Mouse (Mus musculus) heart, embryonic 15.5 days (tissue): Measurements from ENCODE around the gene Clec4a2. TPM values are rescaled to one million over a fixed set of nuclear protein-coding genes. Genes with fewer than 3 reads are reported as not detected.
"Not testable (repeated sequence)": the region's sequence is repeated elsewhere in the genome, so short reads cannot be mapped to it uniquely, and the experiment has no call there.

Source experiments
- ATAC-seq: fragments of 200-750 bp; cut with Nextera tagmentation; replicated peaks from 2 replicates; pipeline ENCODE4 v1.8.0; 2017; ENCODE audit warnings: low read depth, moderate TSS enrichment; ENCODE audit not compliant: insufficient number of reproducible peaks, insufficient read depth, low FRiP score
- H3K27ac ChIP-seq: fragments of 300-500 bp; sonication (generic); 2 replicates; pipeline ENCODE4 v1.5.1; 2015; ENCODE audit warnings: mild to moderate bottlenecking, inconsistent platforms
- H3K27me3 ChIP-seq: fragments of 300-500 bp; sonication (generic); 2 replicates; pipeline ENCODE4 v1.6.1; 2015; ENCODE audit warnings: inconsistent platforms
- H3K36me3 ChIP-seq: fragments of 300-500 bp; sonication (generic); 2 replicates; pipeline ENCODE4 v1.6.1; 2015; ENCODE audit warnings: mild to moderate bottlenecking, inconsistent platforms
- H3K4me1 ChIP-seq: fragments of 300-500 bp; sonication (generic); replicated peaks from 2 replicates; pipeline ENCODE4 v1.6.1; 2015; ENCODE audit warnings: inconsistent platforms
- H3K4me2 ChIP-seq: fragments of 300-500 bp; sonication (generic); 2 replicates; pipeline ENCODE4 v1.6.1; 2015; ENCODE audit warnings: inconsistent platforms, mild to moderate bottlenecking, moderate library complexity
- H3K4me3 ChIP-seq: fragments of 300-500 bp; sonication (generic); 2 replicates; pipeline ENCODE4 v1.5.1; 2015; ENCODE audit warnings: mild to moderate bottlenecking, inconsistent platforms
- H3K9ac ChIP-seq: fragments of 300-500 bp; sonication (generic); 2 replicates; pipeline ENCODE4 v1.6.1; 2015; ENCODE audit warnings: mild to moderate bottlenecking, inconsistent platforms
- H3K9me3 ChIP-seq: fragments of 300-500 bp; sonication (generic); replicated peaks from 2 replicates; pipeline ENCODE4 v1.6.1; 2016; ENCODE audit warnings: inconsistent platforms
- WGBS: fragments of 180-500 bp; shearing (Covaris S2); methylation state at CpG from one replicate; pipeline ENCODE4 v1.1.7; 2015; ENCODE audit warnings: mixed read lengths; 5-methylcytosine and 5-hydroxymethylcytosine counted together
- polyA plus RNA-seq: library from polyadenylated mRNA; unstranded; fragments of >200 nt; fragmentation: Nextera tagmentation; extraction: Ambion mirVana; gene quantifications from 2 replicates; pipeline ENCODE4 v1.2.1, GENCODE M21; 2015

Clec4a2 gene
- 2.3 and 3.2 TPM in 2 replicates for polyA plus RNA-seq

DNA sequence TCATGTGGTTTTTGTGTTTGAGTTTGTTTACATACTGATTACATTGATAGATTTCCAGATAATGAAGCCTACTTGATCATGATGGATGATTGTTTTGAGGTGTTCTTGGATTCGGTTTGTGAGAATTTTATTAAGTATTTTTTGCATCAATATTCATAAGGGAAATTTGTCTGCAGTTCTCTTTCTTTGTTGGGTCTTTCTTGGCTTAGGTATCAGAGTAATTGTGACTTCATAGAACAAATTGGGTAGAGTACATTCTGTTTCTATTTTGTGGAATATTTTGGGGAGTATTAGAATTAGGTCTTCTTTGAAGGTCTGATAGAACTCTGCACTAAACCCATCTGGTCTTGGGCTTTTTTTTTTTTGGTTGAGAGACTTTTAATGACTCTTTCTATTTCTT lies at the start of gene Clec4a2:
Gene Clec4a2 (plus strand): TSS at position 301 of the 400 bp plus-strand sequence.
- H3K4me2 ChIP-seq: not testable (repeated sequence)

DNA sequence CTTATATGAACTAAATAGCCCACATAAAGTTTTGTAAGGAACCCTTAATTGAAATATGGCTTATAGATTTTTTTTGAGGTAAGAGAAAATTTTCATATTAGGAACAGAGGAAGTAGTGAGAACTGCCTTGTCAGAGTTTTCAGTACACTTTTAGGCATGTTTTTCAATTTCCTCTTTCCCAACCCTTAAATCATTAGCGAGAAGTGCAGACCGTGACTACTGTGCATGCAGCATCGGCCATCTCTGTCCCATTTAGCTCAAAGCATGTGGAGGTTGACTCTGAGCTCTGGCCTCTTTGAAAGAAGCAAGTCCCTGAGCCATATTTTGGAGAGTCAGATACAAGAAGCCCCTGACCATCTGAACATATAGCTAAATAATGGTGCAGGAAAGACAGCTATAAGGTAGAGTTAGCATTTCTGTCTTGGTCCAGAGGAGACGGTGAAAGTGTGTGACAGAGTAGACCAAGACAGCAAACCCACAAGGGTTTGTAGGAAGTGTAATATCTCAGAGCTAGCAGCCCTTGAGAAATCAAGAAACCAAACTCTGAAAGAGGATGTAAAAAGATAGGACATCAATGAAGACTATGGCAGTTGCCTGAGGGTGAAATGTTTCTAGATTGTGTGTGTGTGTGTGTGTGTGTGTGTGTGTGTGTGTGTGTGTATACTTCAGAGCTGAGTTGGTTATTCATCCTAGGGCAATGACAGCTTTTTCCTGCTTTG lies 10.9 kb upstream of the Clec4a2 start:
- H3K27me3 ChIP-seq: no peaks in the 10 kb centered on the region
- WGBS: 76% methylated on average over 4 of the region's 4 CpGs
- no peaks in the 10 kb centered on the region for H3K4me1 ChIP-seq
- H3K4me3 ChIP-seq: no peak overlapping the region
- no peak overlapping the region for H3K4me2 ChIP-seq
- H3K36me3 ChIP-seq: no peaks in the 10 kb centered on the region
- no peak overlapping the region for H3K9ac ChIP-seq
- H3K9me3 ChIP-seq: no peaks in the 10 kb centered on the region
- H3K27ac ChIP-seq: no peak overlapping the region
- no peak for ATAC-seq

More for the DNA sequence above, at the start of gene Clec4a2:
- not testable (repeated sequence) for ATAC-seq, H3K36me3 ChIP-seq, H3K9ac ChIP-seq, H3K27me3 ChIP-seq, H3K4me1 ChIP-seq, H3K9me3 ChIP-seq, H3K27ac ChIP-seq, H3K4me3 ChIP-seq
- WGBS: 40% methylated on average over 1 of the region's 1 CpGs

DNA sequence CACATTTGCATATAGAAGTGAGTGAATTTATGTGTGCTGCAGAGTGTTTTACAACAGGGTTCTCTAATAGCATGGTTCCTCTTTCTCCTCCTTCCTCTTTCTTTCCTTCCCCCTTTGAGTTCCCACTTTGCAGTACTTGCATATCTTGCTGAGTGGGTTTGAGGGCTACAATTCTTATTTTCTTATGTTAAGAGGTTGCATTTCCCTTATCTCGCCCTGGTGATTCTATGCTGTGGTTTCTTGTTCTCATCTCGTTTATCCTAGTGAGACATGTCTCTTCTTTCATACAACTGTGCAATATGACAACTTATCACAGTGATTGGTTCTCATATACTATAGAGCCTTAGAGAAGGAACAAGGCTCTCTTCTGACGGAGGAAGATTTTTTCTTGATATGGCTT lies 17.0 kb downstream of the Clec4a2 start:
- no peak for ATAC-seq
- no peaks in the 10 kb centered on the region for H3K9me3 ChIP-seq
- H3K4me3 ChIP-seq: no peak overlapping the region
- no peak overlapping the region for H3K9ac ChIP-seq
- H3K36me3 ChIP-seq: no peaks in the 10 kb centered on the region
- no peak overlapping the region for H3K27ac ChIP-seq
- WGBS: 47% methylated on average over 3 of the region's 3 CpGs
- H3K27me3 ChIP-seq: no peaks in the 10 kb centered on the region
- no peaks in the 10 kb centered on the region for H3K4me1 ChIP-seq
- no peak overlapping the region for H3K4me2 ChIP-seq

DNA sequence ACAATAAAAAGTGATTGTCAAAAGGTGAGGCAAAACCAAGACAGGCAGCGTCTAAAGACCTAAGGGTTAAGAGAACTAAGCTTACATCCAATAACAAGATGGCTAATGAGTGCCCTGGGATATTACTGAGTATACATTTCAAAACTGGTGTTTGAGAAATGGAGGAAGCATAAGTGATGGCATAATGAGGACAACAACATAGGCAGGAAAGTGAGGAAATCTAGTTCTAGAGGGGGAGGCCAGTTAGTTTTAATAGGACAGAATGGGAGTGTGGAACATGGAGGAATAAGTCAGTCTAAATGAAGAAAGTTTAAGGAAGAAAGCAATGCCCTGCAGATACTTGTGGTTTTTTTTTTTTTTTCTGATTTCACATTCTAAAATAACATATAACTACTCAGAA lies 20.9 kb downstream of the Clec4a2 start:
- no peak overlapping the region for H3K4me2 ChIP-seq
- H3K4me1 ChIP-seq: no peaks in the 10 kb centered on the region
- H3K9me3 ChIP-seq: no peaks in the 10 kb centered on the region
- 49% methylated on average over 1 of the region's 1 CpGs for WGBS
- no peak for ATAC-seq
- no peak overlapping the region for H3K4me3 ChIP-seq
- H3K36me3 ChIP-seq: no peaks in the 10 kb centered on the region
- no peak overlapping the region for H3K27ac ChIP-seq
- H3K9ac ChIP-seq: no peak overlapping the region
- no peaks in the 10 kb centered on the region for H3K27me3 ChIP-seq

DNA sequence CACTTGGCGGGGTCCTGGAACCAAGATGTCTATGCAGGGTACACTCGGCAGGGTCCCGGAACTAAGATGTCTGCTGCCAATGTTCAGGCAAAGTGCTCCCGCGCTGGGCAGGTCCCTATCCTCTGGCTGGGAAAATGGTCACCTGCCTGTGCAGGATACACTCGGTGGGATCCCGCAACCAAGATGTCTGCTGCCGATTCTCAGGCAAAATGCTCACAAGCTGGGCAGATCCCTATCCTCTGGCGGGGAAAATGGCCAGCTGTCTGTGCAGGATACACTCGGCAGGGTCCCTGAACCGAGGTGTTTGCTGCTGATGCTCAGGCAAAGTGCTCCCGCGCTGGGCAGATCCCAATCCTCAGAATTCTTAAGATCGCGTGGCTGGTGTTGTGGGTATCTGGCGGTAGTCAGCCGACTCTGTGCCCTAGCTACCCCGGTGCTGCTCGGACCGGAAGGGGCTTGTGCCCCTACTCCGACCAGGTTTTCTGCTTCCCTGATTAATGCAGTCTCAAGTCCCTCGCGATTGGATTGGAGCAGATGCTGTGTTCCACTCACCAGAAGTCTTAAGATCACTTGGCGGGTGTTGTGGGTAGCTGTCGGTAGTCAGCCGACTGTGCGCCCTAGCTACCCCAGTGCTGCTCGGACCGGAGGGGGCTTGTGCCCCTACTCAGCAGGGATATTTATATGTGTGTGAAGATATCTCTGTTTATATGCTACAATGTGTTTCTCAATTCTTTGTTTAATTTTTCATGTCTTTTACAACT lies 31.7 kb downstream of the Clec4a2 start:
- not testable (repeated sequence) for H3K36me3 ChIP-seq, ATAC-seq, H3K4me1 ChIP-seq, H3K9me3 ChIP-seq, H3K27ac ChIP-seq, H3K4me2 ChIP-seq, H3K4me3 ChIP-seq, H3K27me3 ChIP-seq, H3K9ac ChIP-seq
- WGBS: 57% methylated on average over 29 of the region's 29 CpGs

DNA sequence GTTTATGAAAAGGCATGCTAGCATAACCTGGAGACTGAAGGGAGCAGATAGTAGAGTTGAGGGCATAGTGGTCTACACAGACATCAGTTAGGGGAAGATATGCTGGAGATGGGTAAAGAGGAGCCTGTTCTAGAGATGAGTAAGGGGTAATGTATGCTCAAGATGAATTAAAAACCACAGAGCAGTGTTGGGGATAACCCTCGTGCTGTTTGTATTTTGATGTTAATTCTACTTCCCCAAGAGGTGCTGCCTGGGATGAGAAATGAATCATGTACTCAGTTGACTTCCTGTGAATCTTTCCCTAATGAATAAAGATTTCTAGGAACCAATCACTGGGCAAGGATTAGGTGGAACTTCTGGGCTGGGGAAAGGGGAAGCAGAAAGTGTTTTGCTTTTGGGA lies 63.9 kb downstream of the Clec4a2 start:
- Histone ChIP-seq H3K4me2 (no peak overlapping the region), H3K27ac (no peak overlapping the region), H3K4me1 (no peaks in the 10 kb centered on the region), H3K9ac (no peak overlapping the region), H3K9me3 (0 out of 2 replicates have a peak, but pooled peaks cover 4% of the 10 kb centered on the region), H3K27me3 (no peaks in the 10 kb centered on the region), H3K4me3 (no peak overlapping the region), H3K36me3 (no peaks in the 10 kb centered on the region)
- 44% methylated on average over 1 of the region's 1 CpGs for WGBS
- no peak for ATAC-seq

DNA sequence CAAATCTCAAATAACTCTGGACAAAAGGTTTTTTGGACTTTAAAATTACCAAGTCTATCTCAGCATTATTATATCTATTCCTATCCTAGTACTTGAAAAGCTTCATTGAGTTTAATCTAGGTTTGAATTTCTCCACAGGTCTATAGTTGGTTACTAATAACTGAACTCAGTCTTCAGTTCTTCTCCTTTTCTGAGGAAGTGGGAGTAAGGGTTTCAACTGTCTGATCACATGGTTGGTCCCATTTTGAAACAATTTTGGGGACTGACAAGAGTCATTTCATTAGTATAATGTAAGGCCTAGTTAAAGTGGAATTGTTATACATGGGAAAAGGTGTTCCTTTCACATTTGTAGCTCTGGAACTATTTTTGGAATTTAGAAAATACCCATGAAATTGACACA lies 64.8 kb downstream of the Clec4a2 start:
- H3K27me3 ChIP-seq: no peaks in the 10 kb centered on the region
- no peak for ATAC-seq
- no peak overlapping the region for H3K9ac ChIP-seq

DNA sequence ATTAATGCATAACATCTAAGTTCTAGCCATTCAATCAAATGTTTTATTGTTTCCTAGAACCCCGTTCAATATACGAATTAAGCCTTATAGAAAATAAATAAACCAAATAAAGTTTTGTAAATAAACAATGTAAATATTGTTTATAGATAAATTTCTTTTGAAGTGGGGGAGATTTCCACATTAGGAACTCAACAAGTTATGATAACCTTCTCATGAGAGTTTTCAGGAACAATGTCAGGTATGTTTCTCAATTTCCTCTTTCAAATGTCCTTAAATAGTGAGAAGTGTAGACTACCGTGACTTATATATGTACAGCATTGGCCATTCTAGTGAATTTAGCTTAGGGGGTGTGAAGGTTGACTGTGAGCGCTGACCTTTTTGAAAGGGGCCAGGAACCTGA lies 66.4 kb downstream of the Clec4a2 start, which contains the start of gene Clec4b2:
Gene Clec4b2 (plus strand): TSS at position 301 of the 400 bp plus-strand sequence.
- no peak for ATAC-seq
- Histone ChIP-seq H3K27ac (no peak within 1 kb of the TSS), H3K9ac (no peak within 1 kb of the TSS), H3K4me2 (no peak within 1 kb of the TSS), H3K36me3 (no peaks in the 10 kb centered on the region), H3K4me3 (no peak within 1 kb of the TSS), H3K4me1 (no peaks in the 10 kb centered on the region), H3K9me3 (0 out of 2 replicates have a peak, but pooled peaks cover 4% of the 10 kb centered on the region), H3K27me3 (no peaks in the 10 kb centered on the region)
- WGBS: 75% methylated on average over 4 of the region's 4 CpGs

More for the DNA sequence above, 64.8 kb downstream of the Clec4a2 start:
- no peak overlapping the region for H3K4me3 ChIP-seq
- H3K9me3 ChIP-seq: 0 out of 2 replicates have a peak, but pooled peaks cover 4% of the 10 kb centered on the region
- H3K4me1 ChIP-seq: no peaks in the 10 kb centered on the region
- H3K27ac ChIP-seq: no peak overlapping the region
- no peak overlapping the region for H3K4me2 ChIP-seq
- no peaks in the 10 kb centered on the region for H3K36me3 ChIP-seq

DNA sequence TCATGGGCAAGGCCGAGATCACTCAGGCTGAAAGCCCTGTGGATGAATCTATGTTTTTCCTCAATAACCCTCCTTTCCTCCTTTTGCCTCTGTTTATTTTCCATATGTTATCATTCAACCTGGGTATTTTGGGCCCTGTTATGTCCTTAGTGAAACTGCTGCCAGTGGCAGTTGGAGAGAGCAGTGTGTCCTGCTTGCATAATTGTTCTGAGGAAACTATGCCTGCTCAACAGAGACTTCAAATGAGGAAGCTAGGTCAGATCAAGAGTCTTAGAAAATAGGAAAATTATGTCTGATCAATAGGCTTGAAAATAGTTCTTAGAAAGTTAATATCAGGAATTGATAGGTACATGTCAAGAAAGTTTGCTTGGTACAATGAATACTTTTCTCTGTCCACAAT lies 69.3 kb downstream of the Clec4a2 start:
- H3K4me2 ChIP-seq: no peak overlapping the region
- H3K9ac ChIP-seq: no peak overlapping the region
- WGBS: 73% methylated on average over 1 of the region's 1 CpGs
- H3K36me3 ChIP-seq: no peaks in the 10 kb centered on the region
- no peak overlapping the region for H3K27ac ChIP-seq
- no peaks in the 10 kb centered on the region for H3K27me3 ChIP-seq
- H3K9me3 ChIP-seq: 0 out of 2 replicates have a peak, but pooled peaks cover 4% of the 10 kb centered on the region
- ATAC-seq: no peak
- H3K4me1 ChIP-seq: no peaks in the 10 kb centered on the region
- no peak overlapping the region for H3K4me3 ChIP-seq

DNA sequence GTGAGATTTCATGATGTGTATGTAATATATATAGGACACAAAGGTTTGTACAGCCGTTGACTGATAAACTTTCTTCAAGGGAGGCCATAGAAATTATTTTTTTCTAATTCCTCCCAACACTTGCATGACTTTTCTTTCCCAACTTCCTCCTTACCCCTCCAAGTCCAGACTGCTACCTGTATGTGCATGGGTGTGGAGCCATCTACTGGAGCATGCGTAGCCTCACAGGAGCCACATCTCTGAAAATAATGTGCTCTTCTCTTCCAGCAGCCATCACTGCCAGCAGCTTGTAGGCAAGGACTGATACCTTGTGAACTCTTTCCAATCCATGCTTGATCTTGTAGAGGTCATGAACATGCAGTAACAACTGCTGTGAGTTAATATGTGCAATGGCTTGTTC lies 78.6 kb downstream of the Clec4a2 start:
- H3K9me3 ChIP-seq, ATAC-seq, H3K27ac ChIP-seq, H3K4me3 ChIP-seq, H3K4me2 ChIP-seq, H3K27me3 ChIP-seq, H3K36me3 ChIP-seq, H3K4me1 ChIP-seq, H3K9ac ChIP-seq: not testable (repeated sequence)
- WGBS: 63% methylated on average over 2 of the region's 2 CpGs
